Mouse (Mus musculus) thymus, postnatal 0 days (tissue): ENCODE data around the gene Glra4. TPM values are rescaled to one million over a fixed set of nuclear protein-coding genes. Genes with fewer than 3 reads are reported as not detected.
A peak's percentile ranks its signal among the peaks of the same experiment; 100 is the strongest.
"Not testable (repeated sequence)": the region's sequence is repeated elsewhere in the genome, so short reads cannot be mapped to it uniquely, and the experiment has no call there.

Experiments
- DNase-seq: peaks from one replicate; pipeline ENCODE4 v3.0.0-alpha.2; 2015; ENCODE audit warnings: low spot score
- polyA plus RNA-seq: library from polyadenylated mRNA; unstranded; fragments of >200 nt; fragmentation: Nextera tagmentation; extraction: Ambion mirVana; gene quantifications from 2 replicates; pipeline ENCODE4 v1.2.1, GENCODE M21; 2015

The Glra4 gene
- polyA plus RNA-seq, 1 experiment from 2014 or later = not detected

- DNase-seq = no peak
Measured at GRCm38 (mm10) chrX:136732016-136732415, 47.9 kb downstream of the Glra4 start.

- not testable (repeated sequence) for DNase-seq
Measured at GRCm38 (mm10) chrX:136714742-136715474, 65.0 kb downstream of the Glra4 start.

GRCm38 (mm10) chrX:136708782-136709181 lies 71.2 kb downstream of the Glra4 start:
- DNase-seq = no peak

- peak; percentile 29 for DNase-seq
Measured at GRCm38 (mm10) chrX:136708168-136708681, 71.7 kb downstream of the Glra4 start.

Other genes starting within 250 kb of the Glra4 start
- 0.19 TPM in 1 of 2 replicates, not detected in the other for gene Kir3dl2, start 236.1 kb downstream of the Glra4 start, polyA plus RNA-seq
- gene Tceal3, start 189.3 kb downstream of the Glra4 start, polyA plus RNA-seq = 0.20 and 0.33 TPM in 2 replicates
- 0.66 and 0.73 TPM in 2 replicates for gene Tceal1, start 72.2 kb downstream of the Glra4 start, polyA plus RNA-seq
- 243 and 259 TPM in 2 replicates for gene Morf4l2, start 36.5 kb downstream of the Glra4 start, polyA plus RNA-seq
- gene Plp1, start 42.5 kb upstream of the Glra4 start, polyA plus RNA-seq = 0.73 and 0.75 TPM in 2 replicates
- gene Rab9b, start 88.6 kb upstream of the Glra4 start, polyA plus RNA-seq = not detected in 2 replicates
- gene H2bfm, start 147.2 kb upstream of the Glra4 start, polyA plus RNA-seq = not detected in 2 replicates
- 61.3 and 62.1 TPM in 2 replicates for gene Tmsb15b2, start 195.4 kb upstream of the Glra4 start, polyA plus RNA-seq
- gene Tmsb15l, start 196.7 kb upstream of the Glra4 start, polyA plus RNA-seq = 4.0 and 9.2 TPM in 2 replicates
- 47.4 and 55.3 TPM in 2 replicates for gene Tmsb15b1, start 196.7 kb upstream of the Glra4 start, polyA plus RNA-seq
- 2.7 and 3.5 TPM in 2 replicates for gene Zcchc18, start 213.0 kb upstream of the Glra4 start, polyA plus RNA-seq